Mouse (Mus musculus): ENCODE results near the gene Nrg4.

DNA sequence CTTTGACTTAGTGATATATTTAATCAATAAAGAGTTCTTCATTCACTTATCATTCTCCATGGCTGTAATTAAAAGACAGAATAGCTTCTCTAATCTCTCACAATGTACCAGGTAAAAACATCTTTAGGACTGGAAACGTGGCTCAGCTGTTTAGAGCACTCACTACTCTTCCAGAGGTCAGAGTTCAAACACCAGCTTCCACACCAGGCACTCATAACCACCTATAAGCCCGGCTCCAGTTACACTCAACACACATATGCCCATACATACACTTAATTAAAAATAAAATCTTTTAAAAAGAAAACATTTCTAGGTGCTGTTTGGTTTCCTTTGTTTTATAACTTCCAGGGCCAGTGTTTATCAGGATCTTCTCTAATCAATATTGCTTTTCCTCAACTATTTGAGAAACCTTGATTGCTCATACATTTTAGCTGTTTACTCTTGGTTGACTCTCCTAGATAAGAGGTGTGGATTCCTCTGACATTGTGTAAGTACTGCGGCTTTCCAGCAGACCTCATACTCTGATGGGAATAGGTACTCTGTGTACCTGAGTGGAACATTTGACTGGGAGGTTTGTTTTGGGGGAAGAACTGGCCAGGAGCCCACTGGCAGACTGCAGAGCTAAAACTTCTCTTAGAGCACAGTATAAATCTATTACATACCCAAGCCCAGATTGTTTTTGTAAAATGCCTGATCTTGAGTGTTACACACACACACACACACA is 37.0 kb downstream of the Nrg4 start:
- TF ChIP-seq EP300 (optimal IDR thresholded peaks at IDR 0.05) (no peak), CTCF (IDR thresholded peaks at IDR 0.05; ENCODE audit: low read depth) (no peak)
